10 mouse cellular contexts compared by ENCODE assay signal in genomic region chr6:51381465-51381864, GRCm38 (mm10). TPM values are rescaled to one million over a fixed set of nuclear protein-coding genes. Genes with fewer than 3 reads are reported as not detected.
DNase-seq lines count a peak whose midpoint lies in the region.
"Had no signal": no experiment of that assay in that cellular context is flagged by ENCODE, and none has a peak within 500 bp of the region (broad histone marks: within the 10 kb centered on the region; RNA-seq: fewer than 3 reads in every experiment).

No protein-coding gene starts in this region.

- DNase-seq in kidney, postnatal 36 days: peak; percentile 7 to 8
- no peak for DNase-seq in kidney, adult 8-10 months
- DNase-seq in CD4-positive helper T cell, adult 2 months (ENCODE audit: low read depth, low spot score): peak; percentile 28
- peak; percentile 75 for DNase-seq in R1 (ENCODE audit: low read depth, low spot score)
- peak; percentile 15 for DNase-seq in lung, postnatal 36 days
- no peak for DNase-seq in adrenal gland, postnatal 14 days
- DNase-seq in cerebellum, adult 11-12 months: no peak
- DNase-seq: cerebellum, adult 2 months; heart, postnatal 4 days; liver, postnatal 0 days had no signal

RNA-seq across cellular contexts. Expression of gene Nfe2l3, which starts 51.0 kb away (rescaled TPM):
- total RNA-seq in adrenal gland, postnatal 14 days (2021): 0.33 and 0.38 TPM in 2 replicates

Comparison
In these comparisons a context has a peak if more than half of its experiments do, and no peak if none do; other contexts are left out.
1. DNase-seq: peak in kidney, postnatal 36 days (2 of 2), CD4-positive helper T cell, adult 2 months (single experiment), R1 (single experiment) and lung, postnatal 36 days (single experiment); none in kidney, adult 8-10 months (0 of 2), adrenal gland, postnatal 14 days (single experiment) and cerebellum, adult 11-12 months (single experiment).